Mouse (Mus musculus): ENCODE data around the gene Exosc6. TPM values are rescaled to one million over a fixed set of nuclear protein-coding genes. Genes with fewer than 3 reads are reported as not detected.
A peak's percentile ranks its signal among the peaks of the same experiment; 100 is the strongest.
"Not testable (repeated sequence)": the region's sequence is repeated elsewhere in the genome, so short reads cannot be mapped to it uniquely, and the experiment has no call there.

Exosc6 gene
- 8.4 and 10.8 TPM in 2 replicates for polyA plus RNA-seq (2014; fragmentation: Nextera tagmentation; extraction: Ambion mirVana)

DNA sequence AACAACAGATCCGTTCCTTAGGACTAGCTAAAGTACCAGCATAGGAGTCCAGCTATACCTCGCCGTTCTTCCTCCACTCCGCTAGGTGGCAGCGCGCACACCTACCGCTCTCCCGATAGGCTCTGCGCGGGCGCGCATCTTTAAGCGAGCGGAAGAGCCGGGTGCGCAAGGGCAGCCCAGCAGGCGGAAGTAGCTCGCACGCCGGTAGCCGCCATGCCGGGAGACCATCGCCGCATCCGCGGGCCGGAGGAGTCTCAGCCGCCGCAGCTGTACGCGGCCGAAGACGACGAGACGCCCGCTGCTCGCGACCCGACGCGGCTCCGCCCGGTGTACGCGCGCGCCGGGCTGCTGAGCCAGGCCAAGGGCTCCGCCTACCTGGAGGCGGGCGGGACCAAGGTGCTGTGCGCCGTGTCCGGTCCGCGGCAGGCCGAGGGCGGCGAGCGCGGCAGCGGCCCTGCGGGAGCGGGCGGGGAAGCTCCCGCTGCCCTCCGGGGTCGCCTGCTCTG lies at the start of gene Exosc6:
Exosc6 (plus strand) TSS at position 182 of the 506 bp plus-strand sequence.
- DNase-seq (ENCODE audit: low spot score, missing footprints) (peak; percentile 98), ATAC-seq (ENCODE audit: low FRiP score) (peak; percentile 93)
- H3K27ac ChIP-seq (ENCODE audit: low read depth, low read length), result peak within 1 kb of the TSS; percentile 20; the same call in 1 of the 2 replicates
- no peaks in the 10 kb centered on the region for H3K9me3 ChIP-seq (ENCODE audit: control insufficient read depth, low read length)
- peaks cover 31% of the 10 kb centered on the region for H3K36me3 ChIP-seq (ENCODE audit: control insufficient read depth, insufficient read depth, low read length)
- H3K4me2 ChIP-seq, result peak within 1 kb of the TSS; percentile 99
- no peaks in the 10 kb centered on the region for H3K27me3 ChIP-seq (ENCODE audit: control insufficient read depth, insufficient read depth, low read length)
- peak within 1 kb of the TSS; percentile 90 for H3K9ac ChIP-seq (ENCODE audit: low read length)
- peak within 1 kb of the TSS; percentile 100 for H3K4me3 ChIP-seq (ENCODE audit: low read depth, low read length)
- peaks cover 11% of the 10 kb centered on the region for H3K4me1 ChIP-seq (ENCODE audit: control insufficient read depth, insufficient read depth, low read length)
- under 1% methylated on average over 62 of the region's 68 CpGs for WGBS

DNA sequence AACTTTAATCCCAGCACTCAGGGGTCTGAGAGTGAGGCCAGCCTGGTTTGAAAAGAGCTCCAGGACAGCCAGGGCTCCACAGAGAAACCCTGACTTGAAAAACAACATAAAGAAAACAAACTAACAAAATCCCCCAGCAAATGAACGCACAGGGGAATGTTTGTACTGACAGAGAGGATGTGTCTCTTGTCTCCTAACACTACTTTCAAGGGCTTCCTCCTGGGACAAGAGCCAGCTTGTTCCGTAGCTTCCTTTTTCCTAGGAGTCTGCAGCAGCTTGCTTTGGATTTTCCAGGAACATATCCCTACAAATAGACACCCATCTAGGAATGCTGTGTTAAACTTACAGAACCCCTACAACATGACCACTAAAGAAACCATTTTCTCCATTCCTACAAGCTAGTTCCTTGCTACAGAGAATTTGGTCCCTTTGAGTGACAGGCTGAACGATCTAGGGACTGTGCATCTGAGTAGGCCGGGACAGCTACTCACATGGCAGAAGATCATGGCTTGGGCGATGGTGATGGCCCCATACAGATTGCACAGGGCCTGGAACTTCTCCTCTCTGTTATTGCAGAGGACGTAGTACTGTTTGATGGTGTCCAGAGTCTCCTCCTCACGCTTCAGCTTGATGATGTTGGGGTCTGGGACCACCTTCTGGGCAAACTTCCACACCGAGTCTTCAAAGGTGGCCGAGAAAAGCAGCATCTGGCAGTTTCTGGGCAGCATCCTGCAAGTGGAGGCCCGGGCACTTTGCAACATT lies 45.7 kb upstream of the Exosc6 start:
- H3K9ac ChIP-seq (ENCODE audit: low read length); H3K27ac ChIP-seq (ENCODE audit: low read depth, low read length); ATAC-seq (ENCODE audit: low FRiP score); H3K4me3 ChIP-seq (ENCODE audit: low read depth, low read length); H3K36me3 ChIP-seq (ENCODE audit: control insufficient read depth, insufficient read depth, low read length); H3K4me1 ChIP-seq (ENCODE audit: control insufficient read depth, insufficient read depth, low read length); DNase-seq (ENCODE audit: low spot score, missing footprints); H3K9me3 ChIP-seq (ENCODE audit: control insufficient read depth, low read length); H3K4me2 ChIP-seq; H3K27me3 ChIP-seq (ENCODE audit: control insufficient read depth, insufficient read depth, low read length): not testable (repeated sequence)
- WGBS, result 90% methylated on average over 7 of the region's 10 CpGs

DNA sequence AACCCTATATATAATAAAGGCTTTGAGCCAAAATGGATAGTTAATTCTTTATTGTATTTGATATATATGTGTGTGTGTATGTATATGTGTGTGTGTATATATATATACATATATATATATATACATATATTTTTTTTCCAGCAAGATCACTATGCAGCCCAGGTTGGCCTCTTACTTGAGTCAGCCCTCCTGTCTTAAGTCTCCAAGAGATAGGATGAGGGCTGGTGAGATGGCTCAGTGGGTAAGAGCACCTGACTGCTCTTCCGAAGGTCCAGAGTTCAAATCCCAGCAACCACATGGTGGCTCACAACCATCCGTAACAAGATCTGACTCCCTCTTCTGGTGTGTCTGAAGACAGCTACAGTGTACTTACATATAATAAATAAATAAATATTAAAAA lies 29.5 kb upstream of the Exosc6 start:
- not testable (repeated sequence) for H3K4me2 ChIP-seq; H3K4me3 ChIP-seq (ENCODE audit: low read depth, low read length); H3K27ac ChIP-seq (ENCODE audit: low read depth, low read length); H3K9me3 ChIP-seq (ENCODE audit: control insufficient read depth, low read length); H3K36me3 ChIP-seq (ENCODE audit: control insufficient read depth, insufficient read depth, low read length); H3K9ac ChIP-seq (ENCODE audit: low read length); H3K4me1 ChIP-seq (ENCODE audit: control insufficient read depth, insufficient read depth, low read length); DNase-seq (ENCODE audit: low spot score, missing footprints); ATAC-seq (ENCODE audit: low FRiP score); H3K27me3 ChIP-seq (ENCODE audit: control insufficient read depth, insufficient read depth, low read length)
- 100% methylated on average over 1 of the region's 2 CpGs for WGBS

DNA sequence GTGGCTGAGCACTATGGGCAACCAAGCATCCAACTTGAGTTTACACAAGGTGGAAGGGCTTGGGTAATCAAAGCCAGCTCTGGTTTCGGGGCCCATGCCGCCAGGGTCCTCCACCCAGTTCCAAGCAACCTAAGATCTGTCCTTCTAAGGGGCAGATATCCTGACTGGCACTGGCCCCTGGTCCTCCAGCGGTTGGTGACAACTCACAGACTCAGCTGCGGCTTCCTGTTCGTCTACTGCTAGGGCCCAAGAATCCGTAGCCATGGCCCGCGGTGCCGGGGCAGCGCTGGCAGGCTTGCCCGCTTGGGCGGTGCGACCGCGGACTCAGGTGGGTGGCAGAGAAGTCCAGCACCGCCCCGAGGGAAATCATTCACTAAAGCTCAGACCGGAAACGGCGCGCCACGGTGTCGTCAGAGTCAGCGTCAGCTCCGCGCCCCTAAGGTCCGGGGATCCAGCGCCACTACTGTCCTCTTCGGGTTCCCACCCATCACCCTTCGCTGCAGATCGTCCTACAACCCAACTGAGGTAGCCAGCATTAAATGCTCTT lies 28.7 kb upstream of the Exosc6 start:
- DNase-seq (ENCODE audit: low spot score, missing footprints) (peak; percentile 97), ATAC-seq (ENCODE audit: low FRiP score) (peak; percentile 83)
- peaks cover 4% of the 10 kb centered on the region; the same call in 1 of the 2 replicates for H3K4me1 ChIP-seq (ENCODE audit: control insufficient read depth, insufficient read depth, low read length)
- peak overlapping the region; percentile 80 for H3K9ac ChIP-seq (ENCODE audit: low read length)
- H3K27ac ChIP-seq (ENCODE audit: low read depth, low read length), result no peak overlapping the region
- no peaks in the 10 kb centered on the region for H3K36me3 ChIP-seq (ENCODE audit: control insufficient read depth, insufficient read depth, low read length)
- H3K4me2 ChIP-seq, result peak overlapping the region; percentile 87
- H3K9me3 ChIP-seq (ENCODE audit: control insufficient read depth, low read length), result no peaks in the 10 kb centered on the region
- H3K27me3 ChIP-seq (ENCODE audit: control insufficient read depth, insufficient read depth, low read length), result no peaks in the 10 kb centered on the region
- H3K4me3 ChIP-seq (ENCODE audit: low read depth, low read length), result peak overlapping the region; percentile 79
- under 1% methylated on average over 31 of the region's 31 CpGs for WGBS

DNA sequence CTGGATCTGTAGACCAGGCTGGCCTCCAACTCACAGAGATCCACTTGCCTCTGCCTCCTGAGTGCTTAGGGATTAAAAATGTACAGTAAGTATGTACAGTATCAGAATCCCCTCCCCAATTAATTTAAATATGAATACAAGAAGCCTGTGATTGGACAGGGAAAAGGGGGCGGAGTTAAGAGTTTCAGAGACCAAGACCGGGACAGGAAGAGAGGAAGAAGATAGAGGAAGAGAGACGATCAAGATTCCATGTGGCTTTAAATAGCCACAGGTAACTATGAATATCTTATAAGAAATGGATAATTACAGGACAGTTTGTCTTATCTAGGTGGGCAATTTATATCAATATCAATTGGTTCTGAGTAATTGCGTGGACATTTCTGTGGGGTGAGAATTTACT lies 26.6 kb upstream of the Exosc6 start:
- Histone ChIP-seq H3K9ac (ENCODE audit: low read length) (no peak overlapping the region), H3K4me3 (ENCODE audit: low read depth, low read length) (no peak overlapping the region), H3K4me2 (no peak overlapping the region), H3K36me3 (ENCODE audit: control insufficient read depth, insufficient read depth, low read length) (no peaks in the 10 kb centered on the region), H3K27ac (ENCODE audit: low read depth, low read length) (no peak overlapping the region), H3K9me3 (ENCODE audit: control insufficient read depth, low read length) (no peaks in the 10 kb centered on the region), H3K27me3 (ENCODE audit: control insufficient read depth, insufficient read depth, low read length) (no peaks in the 10 kb centered on the region), H3K4me1 (ENCODE audit: control insufficient read depth, insufficient read depth, low read length) (peaks cover 7% of the 10 kb centered on the region)
- DNase-seq (ENCODE audit: low spot score, missing footprints), result no peak
- WGBS, result 64% methylated on average over 4 of the region's 4 CpGs
- no peak for ATAC-seq (ENCODE audit: low FRiP score)

DNA sequence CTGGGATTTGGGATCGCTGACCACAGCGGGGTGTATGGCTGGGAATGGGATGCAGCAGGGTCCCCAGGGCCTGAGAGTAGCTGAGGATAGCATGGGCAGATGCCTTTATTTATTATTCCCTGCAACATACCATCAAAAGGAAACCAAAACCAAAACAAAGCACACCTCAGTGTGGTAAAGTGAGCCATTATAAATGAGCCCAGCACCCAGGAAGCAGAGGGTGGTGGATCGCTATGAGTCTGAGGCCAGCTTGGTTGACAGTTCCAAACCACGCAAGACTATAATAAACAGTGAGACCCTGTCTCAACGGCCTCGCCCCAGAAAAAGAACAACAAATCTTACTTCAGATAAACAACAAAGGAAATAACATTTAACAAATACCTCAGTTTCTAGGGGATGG lies 26.1 kb upstream of the Exosc6 start:
- 84% methylated on average over 6 of the region's 6 CpGs for WGBS
- Histone ChIP-seq H3K4me1 (ENCODE audit: control insufficient read depth, insufficient read depth, low read length) (peaks cover 12% of the 10 kb centered on the region), H3K27me3 (ENCODE audit: control insufficient read depth, insufficient read depth, low read length) (no peaks in the 10 kb centered on the region), H3K4me3 (ENCODE audit: low read depth, low read length) (no peak overlapping the region), H3K4me2 (no peak overlapping the region), H3K27ac (ENCODE audit: low read depth, low read length) (no peak overlapping the region), H3K9ac (ENCODE audit: low read length) (no peak overlapping the region), H3K9me3 (ENCODE audit: control insufficient read depth, low read length) (no peaks in the 10 kb centered on the region), H3K36me3 (ENCODE audit: control insufficient read depth, insufficient read depth, low read length) (no peaks in the 10 kb centered on the region)
- ATAC-seq (ENCODE audit: low FRiP score) (no peak), DNase-seq (ENCODE audit: low spot score, missing footprints) (no peak)

DNA sequence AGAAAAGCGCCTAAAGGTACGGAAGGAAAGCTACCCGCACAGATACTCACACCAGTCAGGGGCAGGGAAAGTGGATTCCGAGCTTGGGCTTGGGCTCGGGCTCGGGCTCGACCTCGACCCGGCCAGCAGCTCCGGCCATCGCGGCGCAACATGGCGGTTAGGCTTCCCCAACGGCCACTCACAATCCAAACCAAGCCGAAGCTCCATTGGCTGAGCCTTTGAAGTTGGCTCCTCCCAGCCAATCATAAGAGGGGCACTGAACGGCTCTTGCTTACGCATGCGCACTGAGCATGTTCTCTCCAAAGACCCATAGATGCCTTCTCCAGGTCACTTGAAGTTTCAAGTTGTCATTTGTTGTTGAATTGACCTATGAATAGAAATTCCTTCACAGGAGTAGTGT lies 24.6 kb upstream of the Exosc6 start, which contains the start of gene Ddx19b:
Ddx19b (minus strand) TSS at position 180 of the 400 bp plus-strand sequence.
- Histone ChIP-seq H3K4me3 (ENCODE audit: low read depth, low read length) (no peak within 1 kb of the TSS), H3K9me3 (ENCODE audit: control insufficient read depth, low read length) (no peaks in the 10 kb centered on the region), H3K9ac (ENCODE audit: low read length) (no peak within 1 kb of the TSS), H3K36me3 (ENCODE audit: control insufficient read depth, insufficient read depth, low read length) (no peaks in the 10 kb centered on the region; the same call in 1 of the 2 replicates), H3K27me3 (ENCODE audit: control insufficient read depth, insufficient read depth, low read length) (no peaks in the 10 kb centered on the region), H3K4me1 (ENCODE audit: control insufficient read depth, insufficient read depth, low read length) (peaks cover 17% of the 10 kb centered on the region), H3K27ac (ENCODE audit: low read depth, low read length) (no peak within 1 kb of the TSS), H3K4me2 (no peak within 1 kb of the TSS)
- 95% methylated on average over 19 of the region's 19 CpGs for WGBS
- no peak for DNase-seq (ENCODE audit: low spot score, missing footprints)
- ATAC-seq (ENCODE audit: low FRiP score), result no peak

DNA sequence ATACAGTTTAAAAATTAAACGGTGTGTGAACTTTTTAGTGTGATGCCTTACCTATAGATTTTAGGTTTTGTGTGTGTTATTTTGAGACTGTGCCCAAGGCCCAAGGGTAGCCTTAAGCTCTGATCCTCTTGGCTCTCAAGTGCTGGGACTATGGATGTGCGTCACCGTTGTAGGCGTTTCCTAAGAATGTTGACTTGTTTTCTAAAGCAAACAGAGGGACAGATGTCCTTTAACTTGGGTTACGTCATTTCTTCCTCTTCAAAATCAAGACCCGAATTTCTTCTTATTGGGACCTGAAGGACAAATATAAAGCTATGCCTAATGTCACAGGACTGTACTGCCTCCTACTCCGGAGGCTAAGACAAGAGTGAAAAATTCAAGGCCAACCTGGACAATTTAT lies 23.2 kb upstream of the Exosc6 start, which contains the start of gene Aars:
Aars (plus strand) TSS at position 229 of the 400 bp plus-strand sequence.
- DNase-seq (ENCODE audit: low spot score, missing footprints), result no peak
- Histone ChIP-seq H3K4me1 (ENCODE audit: control insufficient read depth, insufficient read depth, low read length) (peaks cover 14% of the 10 kb centered on the region), H3K36me3 (ENCODE audit: control insufficient read depth, insufficient read depth, low read length) (peaks cover 7% of the 10 kb centered on the region; the same call in 1 of the 2 replicates), H3K4me2 (peak within 1 kb of the TSS; percentile 62), H3K27me3 (ENCODE audit: control insufficient read depth, insufficient read depth, low read length) (no peaks in the 10 kb centered on the region), H3K9me3 (ENCODE audit: control insufficient read depth, low read length) (no peaks in the 10 kb centered on the region), H3K9ac (ENCODE audit: low read length) (peak within 1 kb of the TSS; percentile 88), H3K27ac (ENCODE audit: low read depth, low read length) (peak within 1 kb of the TSS; percentile 79), H3K4me3 (ENCODE audit: low read depth, low read length) (peak within 1 kb of the TSS; percentile 75)
- no peak for ATAC-seq (ENCODE audit: low FRiP score)
- 94% methylated on average over 7 of the region's 7 CpGs for WGBS
